Mouse (Mus musculus): Measurements from ENCODE around the gene Kcnh2. TPM values are rescaled to one million over a fixed set of nuclear protein-coding genes. Genes with fewer than 3 reads are reported as not detected.

The Kcnh2 gene
- polyA plus RNA-seq, 1 experiment from 2014 or later, result 17.4 TPM

DNA sequence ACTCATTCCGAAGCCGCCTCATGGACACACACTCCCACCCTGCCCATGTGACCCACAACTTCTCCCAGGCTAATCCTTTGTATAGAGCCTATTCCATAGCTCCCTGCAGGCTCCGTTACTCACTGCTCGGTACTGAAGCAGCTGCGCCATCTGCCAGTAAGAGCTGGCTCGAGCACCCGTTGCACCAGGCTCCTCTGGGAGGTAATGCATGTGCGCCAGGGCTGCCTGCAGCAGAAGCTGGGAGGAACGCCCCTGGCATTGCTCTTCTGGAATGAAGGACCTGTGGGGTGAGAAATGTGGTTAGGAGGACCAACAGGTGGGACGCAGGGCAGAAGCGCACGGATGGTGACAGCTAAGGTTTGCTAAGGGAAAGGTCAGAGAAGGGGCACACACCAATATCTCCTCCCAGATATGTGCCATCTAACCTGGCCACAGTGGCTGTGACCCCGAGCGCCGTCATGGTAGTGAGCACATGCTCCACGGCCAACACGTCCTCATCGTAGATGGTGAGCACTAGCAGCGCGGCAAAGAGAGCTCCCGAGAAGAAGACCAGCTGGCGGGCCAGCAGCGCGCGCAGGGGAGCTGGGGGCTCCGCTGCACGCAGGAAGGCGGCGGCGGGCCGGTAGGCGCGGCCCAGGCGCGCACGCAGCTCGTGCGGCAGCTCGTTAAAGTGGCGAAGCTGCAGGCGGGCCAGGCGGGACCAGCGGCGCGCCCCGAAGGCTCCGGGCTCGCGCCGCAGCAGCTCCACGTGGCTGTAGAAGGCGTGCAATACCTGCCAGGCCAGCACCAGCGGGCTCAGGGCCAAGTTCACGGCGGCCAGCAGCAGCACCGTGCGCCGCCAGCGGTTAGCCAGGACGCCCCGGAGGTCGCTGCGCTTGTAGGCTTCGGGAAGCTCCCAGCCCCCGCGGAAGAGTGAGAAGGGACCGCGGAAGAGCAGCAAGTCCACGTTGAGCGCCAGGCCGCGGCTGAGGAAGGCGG lies 36.1 kb upstream of the Kcnh2 start:
- Histone ChIP-seq H3K4me1 (peaks cover 28% of the 10 kb centered on the region), H3K4me3 (peak overlapping the region; percentile 45), H3K9me3 (replicated peaks) (no peaks in the 10 kb centered on the region), H3K36me3 (no peaks in the 10 kb centered on the region), H3K27ac (no peak overlapping the region), H3K9ac (peak overlapping the region; percentile 59), H3K27me3 (peaks cover 54% of the 10 kb centered on the region), H3K4me2 (replicated peaks) (peak overlapping the region; percentile 90)
- WGBS, result under 1% methylated on average over 67 of the region's 73 CpGs
- peak; percentile 47 for ATAC-seq (ENCODE audit: low FRiP score)

- Histone ChIP-seq H3K9me3 (replicated peaks) (no peaks in the 10 kb centered on the region), H3K27me3 (peaks cover 54% of the 10 kb centered on the region)
These were observed 34.6 kb upstream of the Kcnh2 start for GRCm38 (mm10) chr5:24385887-24386550.

GRCm38 (mm10) chr5:24385374-24385773 lies 34.0 kb upstream of the Kcnh2 start:
- WGBS, result 91% methylated on average over 5 of the region's 5 CpGs
- no peaks in the 10 kb centered on the region for H3K36me3 ChIP-seq
- H3K9ac ChIP-seq, result no peak overlapping the region
- no peak overlapping the region for H3K4me3 ChIP-seq
- H3K27ac ChIP-seq, result no peak overlapping the region
- peaks cover 28% of the 10 kb centered on the region for H3K4me1 ChIP-seq
- H3K27me3 ChIP-seq, result peaks cover 54% of the 10 kb centered on the region
- no peak overlapping the region for H3K4me2 ChIP-seq (replicated peaks)
- no peaks in the 10 kb centered on the region for H3K9me3 ChIP-seq (replicated peaks)
- ATAC-seq (ENCODE audit: low FRiP score), result no peak

More at GRCm38 (mm10) chr5:24385887-24386550, 34.6 kb upstream of the Kcnh2 start:
- H3K4me1 ChIP-seq, result peaks cover 28% of the 10 kb centered on the region
- WGBS, result 87% methylated on average over 10 of the region's 10 CpGs
- no peak overlapping the region for H3K4me3 ChIP-seq
- no peaks in the 10 kb centered on the region for H3K36me3 ChIP-seq
- ATAC-seq (ENCODE audit: low FRiP score), result no peak
- no peak overlapping the region for H3K4me2 ChIP-seq (replicated peaks)
- H3K27ac ChIP-seq, result no peak overlapping the region
- no peak overlapping the region for H3K9ac ChIP-seq

DNA sequence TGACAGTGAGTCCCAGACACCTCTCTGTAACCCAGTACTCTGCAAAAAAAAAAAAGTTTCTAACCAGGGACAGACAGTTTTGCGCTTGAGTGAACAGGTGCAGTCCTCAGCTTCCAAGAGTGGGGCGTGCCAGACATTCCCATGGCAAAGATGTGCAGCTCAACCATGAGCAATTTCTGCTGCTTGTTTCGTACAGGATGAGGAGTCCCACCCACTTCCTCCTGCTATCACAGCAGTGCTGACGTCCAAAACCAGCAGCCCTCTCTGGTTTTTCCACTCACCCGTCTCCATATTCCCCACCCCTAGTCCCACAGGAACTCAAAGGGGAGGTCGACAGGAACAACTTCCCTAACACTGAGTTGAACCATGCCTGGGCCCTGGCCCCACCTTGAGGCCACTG lies 33.0 kb upstream of the Kcnh2 start:
- Histone ChIP-seq H3K9me3 (replicated peaks) (no peaks in the 10 kb centered on the region), H3K36me3 (no peaks in the 10 kb centered on the region), H3K9ac (no peak overlapping the region), H3K4me1 (peaks cover 28% of the 10 kb centered on the region), H3K4me3 (no peak overlapping the region), H3K27ac (no peak overlapping the region), H3K27me3 (peaks cover 47% of the 10 kb centered on the region), H3K4me2 (replicated peaks) (no peak overlapping the region)
- 68% methylated on average over 6 of the region's 6 CpGs for WGBS
- ATAC-seq (ENCODE audit: low FRiP score), result no peak

DNA sequence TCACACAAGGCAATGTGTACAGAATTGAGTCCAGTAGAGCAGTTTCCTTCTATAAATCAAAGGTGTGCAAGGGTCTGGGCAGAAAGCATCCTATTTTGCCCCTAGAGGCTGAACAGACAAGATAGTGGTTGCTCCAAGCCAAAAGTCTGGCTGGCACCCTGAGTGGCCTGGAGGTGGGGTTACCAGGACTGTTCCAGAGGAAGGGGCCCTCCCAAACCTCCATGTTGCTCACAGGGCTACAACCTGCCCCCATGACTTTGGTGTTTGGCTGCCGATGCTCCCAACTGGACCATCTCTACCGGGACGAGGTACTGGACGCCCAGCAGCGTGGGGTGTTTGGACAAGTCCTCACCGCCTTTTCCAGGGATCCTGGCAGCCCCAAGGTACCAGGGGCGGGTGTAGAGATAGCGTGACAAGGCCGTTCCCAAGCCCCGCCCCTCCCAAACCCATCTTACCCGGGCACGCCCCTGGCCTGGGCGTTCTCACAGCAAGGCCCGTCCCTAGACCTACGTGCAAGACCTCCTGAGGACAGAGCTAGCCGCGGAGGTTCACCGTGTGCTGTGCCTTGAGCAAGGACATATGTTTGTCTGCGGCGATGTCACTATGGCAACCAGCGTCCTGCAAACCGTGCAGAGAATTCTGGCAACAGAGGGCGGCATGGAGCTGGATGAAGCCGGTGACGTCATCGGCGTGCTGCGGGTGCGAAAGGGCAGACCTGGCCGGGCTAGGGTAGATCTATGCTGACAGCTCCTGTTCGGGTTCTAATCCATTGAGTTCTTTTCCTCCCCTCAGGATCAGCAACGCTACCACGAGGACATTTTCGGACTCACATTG lies 31.8 kb upstream of the Kcnh2 start:
- H3K9ac ChIP-seq, result peak overlapping the region; percentile 56
- peak; percentile 85 for ATAC-seq (ENCODE audit: low FRiP score)
- peaks cover 26% of the 10 kb centered on the region for H3K4me1 ChIP-seq
- H3K36me3 ChIP-seq, result no peaks in the 10 kb centered on the region
- H3K4me3 ChIP-seq, result peak overlapping the region; percentile 43
- WGBS, result under 1% methylated on average over 34 of the region's 34 CpGs
- H3K27me3 ChIP-seq, result peaks cover 37% of the 10 kb centered on the region
- H3K9me3 ChIP-seq (replicated peaks), result no peaks in the 10 kb centered on the region
- peak overlapping the region; percentile 1; the same call in 1 of the 2 replicates for H3K27ac ChIP-seq
- H3K4me2 ChIP-seq (replicated peaks), result peak overlapping the region; percentile 63

DNA sequence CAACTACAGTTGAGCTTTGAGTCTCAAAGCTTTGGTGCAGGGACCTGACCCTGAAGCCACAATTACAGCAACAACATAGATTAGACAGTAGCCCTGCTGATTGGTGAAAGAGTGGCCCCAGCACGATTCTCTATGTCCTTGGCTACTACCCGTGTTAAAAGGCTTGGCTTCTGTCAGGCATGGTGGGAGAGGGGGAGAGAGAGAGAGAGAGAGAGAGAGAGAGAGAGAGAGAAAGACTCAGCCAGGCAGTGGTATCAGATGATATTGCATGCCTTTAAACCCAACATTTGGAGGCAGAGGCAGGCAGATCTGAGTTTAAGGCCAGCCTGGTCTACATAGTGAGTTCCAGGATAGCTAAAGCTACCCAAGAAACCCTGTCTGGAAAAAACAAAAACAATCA lies 30.6 kb upstream of the Kcnh2 start:
- no peaks in the 10 kb centered on the region for H3K36me3 ChIP-seq
- no peak overlapping the region for H3K9ac ChIP-seq
- no peak overlapping the region for H3K4me2 ChIP-seq (replicated peaks)
- H3K27me3 ChIP-seq, result peaks cover 24% of the 10 kb centered on the region
- 56% methylated on average over 2 of the region's 2 CpGs for WGBS
- no peak overlapping the region for H3K4me3 ChIP-seq
- H3K4me1 ChIP-seq, result peaks cover 14% of the 10 kb centered on the region
- no peak for ATAC-seq (ENCODE audit: low FRiP score)
- no peak overlapping the region for H3K27ac ChIP-seq
- H3K9me3 ChIP-seq (replicated peaks), result no peaks in the 10 kb centered on the region

- no peak for ATAC-seq (ENCODE audit: low FRiP score)
- H3K36me3 ChIP-seq, result no peaks in the 10 kb centered on the region
- H3K9ac ChIP-seq, result no peak overlapping the region
- H3K27me3 ChIP-seq, result peaks cover 19% of the 10 kb centered on the region
- WGBS, result 74% methylated on average over 6 of the region's 6 CpGs
- no peak overlapping the region for H3K4me3 ChIP-seq
- H3K4me1 ChIP-seq, result peaks cover 11% of the 10 kb centered on the region
- no peak overlapping the region for H3K4me2 ChIP-seq (replicated peaks)
- no peak overlapping the region for H3K27ac ChIP-seq
- H3K9me3 ChIP-seq (replicated peaks), result no peaks in the 10 kb centered on the region
These were observed 30.1 kb upstream of the Kcnh2 start for GRCm38 (mm10) chr5:24381486-24381885.

DNA sequence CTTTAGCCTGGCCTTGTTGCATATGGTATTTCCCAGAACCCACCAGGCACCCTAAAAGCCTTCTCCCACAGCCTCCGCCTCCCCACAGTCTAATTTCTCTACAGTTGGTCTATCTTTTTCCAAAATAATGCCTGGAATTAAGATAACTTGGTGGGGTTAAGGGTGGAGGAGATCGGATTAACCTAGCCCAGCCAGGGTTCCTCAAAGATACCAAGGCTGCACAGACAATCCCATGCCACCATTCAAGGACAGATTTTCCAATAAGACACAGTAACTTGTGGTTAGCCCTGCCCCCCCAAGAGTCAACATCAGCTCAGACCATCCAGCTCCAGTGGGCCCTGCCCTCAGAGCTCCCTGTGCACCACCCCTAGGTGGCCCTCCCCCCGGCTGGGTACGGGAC lies 29.1 kb upstream of the Kcnh2 start:
- no peak for ATAC-seq (ENCODE audit: low FRiP score)
- no peak overlapping the region for H3K9ac ChIP-seq
- H3K27me3 ChIP-seq, result peaks cover 9% of the 10 kb centered on the region

GRCm38 (mm10) chr5:24379501-24379900 lies 28.1 kb upstream of the Kcnh2 start:
- H3K4me2 ChIP-seq (replicated peaks), result no peak overlapping the region
- no peaks in the 10 kb centered on the region for H3K36me3 ChIP-seq
- no peaks in the 10 kb centered on the region for H3K9me3 ChIP-seq (replicated peaks)
- H3K4me1 ChIP-seq, result peaks cover 11% of the 10 kb centered on the region
- WGBS, result 69% methylated on average over 4 of the region's 4 CpGs
- no peak overlapping the region for H3K9ac ChIP-seq
- ATAC-seq (ENCODE audit: low FRiP score), result no peak
- H3K4me3 ChIP-seq, result no peak overlapping the region
- peaks cover 1% of the 10 kb centered on the region; the same call in 1 of the 2 replicates for H3K27me3 ChIP-seq
- H3K27ac ChIP-seq, result no peak overlapping the region

More for the DNA sequence above, 29.1 kb upstream of the Kcnh2 start:
- H3K4me1 ChIP-seq, result peaks cover 11% of the 10 kb centered on the region
- no peaks in the 10 kb centered on the region for H3K36me3 ChIP-seq
- no peak overlapping the region for H3K27ac ChIP-seq
- H3K4me2 ChIP-seq (replicated peaks), result no peak overlapping the region
- no peaks in the 10 kb centered on the region for H3K9me3 ChIP-seq (replicated peaks)
- H3K4me3 ChIP-seq, result no peak overlapping the region
- 96% methylated on average over 4 of the region's 4 CpGs for WGBS

DNA sequence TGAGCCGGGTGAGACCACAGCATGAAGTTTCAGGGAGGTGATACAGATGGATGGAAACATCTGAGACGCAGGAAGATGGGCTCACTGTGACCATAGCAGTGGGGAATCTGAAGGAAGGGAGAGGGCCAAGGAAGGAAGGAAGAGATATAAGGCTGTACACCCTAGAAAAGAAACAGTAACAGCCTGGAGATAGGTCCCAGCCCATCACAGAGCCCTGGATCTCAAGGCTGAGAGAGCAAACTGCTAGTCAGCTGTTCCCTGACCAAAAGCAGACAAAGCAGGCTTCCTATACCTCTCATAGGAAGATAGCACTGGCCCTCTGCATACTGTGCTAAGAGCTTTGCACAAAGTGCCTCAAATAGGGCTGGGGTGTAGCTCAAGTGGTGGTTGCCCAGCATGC lies 27.3 kb upstream of the Kcnh2 start:
- 82% methylated on average over 2 of the region's 2 CpGs for WGBS
- no peak for ATAC-seq (ENCODE audit: low FRiP score)
- no peak overlapping the region for H3K9ac ChIP-seq

GRCm38 (mm10) chr5:24374666-24375328 lies 23.4 kb upstream of the Kcnh2 start:
- H3K9ac ChIP-seq, result no peak overlapping the region

More for the DNA sequence above, 27.3 kb upstream of the Kcnh2 start:
- Histone ChIP-seq H3K36me3 (no peaks in the 10 kb centered on the region), H3K4me2 (replicated peaks) (no peak overlapping the region), H3K4me3 (no peak overlapping the region), H3K27me3 (no peaks in the 10 kb centered on the region), H3K27ac (no peak overlapping the region), H3K9me3 (replicated peaks) (no peaks in the 10 kb centered on the region), H3K4me1 (peaks cover 7% of the 10 kb centered on the region; the same call in 1 of the 2 replicates)

More at GRCm38 (mm10) chr5:24374666-24375328, 23.4 kb upstream of the Kcnh2 start:
- Histone ChIP-seq H3K27ac (no peak overlapping the region), H3K27me3 (no peaks in the 10 kb centered on the region), H3K4me2 (replicated peaks) (no peak overlapping the region), H3K9me3 (replicated peaks) (no peaks in the 10 kb centered on the region), H3K4me3 (no peak overlapping the region), H3K36me3 (no peaks in the 10 kb centered on the region), H3K4me1 (no peaks in the 10 kb centered on the region)
- no peak for ATAC-seq (ENCODE audit: low FRiP score)
- 87% methylated on average over 7 of the region's 7 CpGs for WGBS

All from hindbrain, embryonic 12.5 days (tissue).